Mouse (Mus musculus) left cerebral cortex, postnatal 36 days (tissue): ENCODE results near the gene Olfr446. TPM values are rescaled to one million over a fixed set of nuclear protein-coding genes. Genes with fewer than 3 reads are reported as not detected.

Experiments
- DNase-seq, 2 experiments: peaks; one replicate each; pipeline ENCODE4 v3.0.0; 2021 to 2022; ENCODE audit warnings: low spot score in 2 of 2, mixed read lengths in 1 of 2
- intact Hi-C: fragments of 180-260 bp; cut with DNase I; formaldehyde crosslinking; loops from one replicate; pipeline ENCODE4 v1.15.1; 2025
- total RNA-seq, 2 experiments: library from RNA; stranded (reverse); gene quantifications; 2 replicates each; pipeline ENCODE4 v1.2.3; 2021

Olfr446 gene
- total RNA-seq, result not detected

GRCm38 (mm10) chr6:42921077-42921476 lies at the start of gene Olfr446:
Gene Olfr446 (plus strand): TSS chr6:42921377.
- no peak for DNase-seq
- intact Hi-C loops, result no loop called here

GRCm38 (mm10) chr6:42876323-42876722 lies 44.9 kb upstream of the Olfr446 start:
- DNase-seq, result no peak
- intact Hi-C loops, result no loop called here

DNA sequence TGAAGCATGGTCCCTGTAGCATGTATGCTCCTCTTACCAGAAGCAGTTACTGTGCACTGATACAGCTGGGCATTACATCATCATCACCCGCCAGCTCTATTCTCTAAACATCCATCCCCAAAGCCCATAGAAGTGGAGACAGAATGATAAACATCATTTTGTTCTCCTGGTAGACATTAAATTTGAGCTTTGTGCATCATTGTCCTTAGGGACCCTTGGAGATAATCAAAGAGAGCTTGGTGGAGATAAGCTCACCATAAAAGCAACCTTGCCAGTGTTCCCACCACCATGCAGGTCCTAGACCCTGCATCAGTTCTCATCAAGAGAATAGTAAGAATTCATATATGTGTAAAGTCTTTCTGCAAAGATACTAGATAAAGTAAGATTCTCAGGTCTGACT lies 31.0 kb upstream of the Olfr446 start, which contains the start of gene Olfr448:
Olfr448 (plus strand) TSS at position 301 of the 400 bp plus-strand sequence.
- DNase-seq, result no peak
- intact Hi-C loops, result no loop called here

DNA sequence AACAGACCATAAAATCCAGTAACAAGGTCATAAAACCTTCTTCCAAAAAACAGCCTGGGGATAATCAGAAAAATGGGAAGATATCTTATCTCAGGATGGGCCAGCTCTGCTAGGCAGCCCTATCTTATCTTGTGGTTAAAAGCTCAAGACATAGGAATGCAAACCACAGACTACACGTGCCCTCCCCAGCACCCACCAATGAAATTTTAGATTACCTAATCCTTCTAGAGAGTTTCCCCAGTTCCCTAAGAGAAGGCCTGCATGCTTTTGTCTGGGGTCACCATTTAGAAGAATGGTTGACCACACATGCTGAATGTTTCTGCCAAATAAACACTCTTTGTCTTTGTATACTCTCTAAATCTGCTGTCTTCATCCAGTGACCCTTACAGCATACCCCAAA lies 20.8 kb upstream of the Olfr446 start:
- DNase-seq, result no peak
- intact Hi-C loops, result no loop called here

GRCm38 (mm10) chr6:42908578-42908977 lies 12.6 kb upstream of the Olfr446 start, which contains the start of gene Olfr447:
Gene Olfr447 (plus strand): TSS chr6:42908878.
- no peak for DNase-seq
- intact Hi-C loops, result no loop called here

- intact Hi-C loops, result no loop called here
- DNase-seq, result no peak
Measured at GRCm38 (mm10) chr6:42948767-42949166, 27.6 kb downstream of the Olfr446 start, which contains the start of gene Olfr444. Gene Olfr444 (plus strand): TSS chr6:42949067.

DNA sequence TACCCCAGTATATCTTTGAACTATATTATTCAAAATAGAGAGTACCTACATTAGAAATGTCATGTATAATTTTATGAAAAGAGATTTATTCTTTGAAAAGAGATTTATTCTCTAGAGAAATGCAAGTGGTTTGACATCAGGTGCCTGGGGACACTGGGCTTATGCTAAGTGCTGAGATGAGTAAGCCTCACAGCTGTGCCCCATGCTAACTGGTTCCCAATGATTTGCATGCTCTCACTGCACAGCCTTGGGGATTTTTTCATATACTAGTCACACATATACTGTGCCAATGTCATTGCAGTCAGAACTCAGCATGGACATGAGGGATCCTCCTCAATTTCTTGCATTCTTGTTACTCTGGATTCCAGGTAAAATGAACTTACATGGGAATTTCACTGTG lies 59.2 kb downstream of the Olfr446 start:
- intact Hi-C loops, result no loop called here
- DNase-seq, result no peak

Other genes starting within 250 kb of the Olfr446 start
- 100 to 1,000 TPM; 217 to 234 TPM for gene Tcaf1, start 211.3 kb upstream of the Olfr446 start, total RNA-seq
- not detected for gene Olfr453, start 182.0 kb upstream of the Olfr446 start, total RNA-seq
- gene Olfr38, start 165.0 kb upstream of the Olfr446 start, total RNA-seq, result not detected
- gene Olfr452, start 136.3 kb upstream of the Olfr446 start, total RNA-seq, result not detected
- not detected for gene Olfr450, start 109.4 kb upstream of the Olfr446 start, total RNA-seq
- not detected for gene Olfr449, start 87.0 kb upstream of the Olfr446 start, total RNA-seq
- gene Olfr448, start 30.9 kb upstream of the Olfr446 start, total RNA-seq, result not detected
- not detected for gene Olfr447, start 12.5 kb upstream of the Olfr446 start, total RNA-seq
- not detected for gene Olfr444, start 27.7 kb downstream of the Olfr446 start, total RNA-seq
- gene Olfr441, start 185.0 kb downstream of the Olfr446 start, total RNA-seq, result not detected
- not detected for gene Olfr237-ps1, start 225.2 kb downstream of the Olfr446 start, total RNA-seq
- gene Olfr437, start 241.9 kb downstream of the Olfr446 start, total RNA-seq, result not detected